Mouse (Mus musculus) urinary bladder, postnatal 25 days (tissue): ENCODE measurements around the gene Sprn.

ENCODE experiments used
- DNase-seq: peaks from one replicate; pipeline ENCODE4 v3.0.0; 2022; ENCODE audit warnings: low spot score

Gene Sprn

DNA sequence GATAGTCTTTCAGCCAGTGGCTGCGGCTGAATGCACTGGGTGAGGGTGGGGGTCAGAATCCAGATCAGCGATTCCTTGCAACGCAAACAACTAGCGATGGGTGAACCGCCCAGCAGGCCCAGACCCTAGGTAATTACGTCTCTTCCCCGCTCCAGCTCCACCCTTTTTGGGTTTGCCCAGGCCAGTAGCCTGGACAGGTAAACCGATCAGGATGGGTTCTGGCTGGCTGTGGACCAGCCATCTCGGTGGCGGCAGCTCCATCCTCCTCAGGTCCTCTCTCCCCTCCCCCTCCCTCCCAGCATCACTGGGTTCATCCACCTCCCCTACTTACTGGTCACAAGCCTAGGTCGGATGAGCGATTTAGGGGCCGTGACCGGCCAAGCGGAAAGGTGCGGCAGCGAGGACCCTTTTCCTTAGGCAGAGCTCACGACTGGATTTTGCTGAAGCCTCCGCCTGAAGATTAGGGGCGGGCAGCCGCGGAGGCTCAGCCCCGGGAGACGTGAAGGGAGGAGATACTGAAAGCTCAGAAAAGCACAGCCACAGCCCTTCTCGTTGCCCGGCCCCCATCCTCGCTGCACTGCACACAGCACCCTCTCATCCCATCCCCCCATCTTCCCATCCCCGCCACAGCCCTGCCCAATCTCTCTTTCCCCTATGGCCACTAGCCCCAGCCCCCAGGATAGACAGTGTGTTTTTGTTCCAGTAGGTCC lies at the start of gene Sprn:
TSS of gene Sprn (minus strand) at position 660 of the 710 bp plus-strand sequence.
- DNase-seq, result no peak

DNA sequence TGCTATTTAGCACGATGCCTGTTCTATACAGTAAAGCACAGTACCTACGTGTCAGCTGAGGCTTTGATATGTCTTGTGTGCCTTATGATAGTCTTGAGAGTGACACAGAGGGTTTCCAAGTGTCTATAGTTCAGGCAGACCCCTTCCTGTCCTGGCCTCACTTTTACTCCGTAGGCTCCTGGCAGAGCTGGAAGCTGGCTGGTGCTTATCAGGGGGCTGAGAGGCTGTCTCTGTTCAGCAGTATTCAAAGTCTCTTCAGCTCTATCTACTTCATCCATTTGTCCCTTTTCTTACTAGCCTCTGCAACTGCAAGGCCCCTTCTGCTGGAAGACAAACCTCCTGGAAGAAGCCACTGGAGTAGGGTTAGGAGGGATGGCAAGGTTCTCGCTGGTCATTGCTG lies 46.4 kb upstream of the Sprn start:
- DNase-seq, result no peak

DNA sequence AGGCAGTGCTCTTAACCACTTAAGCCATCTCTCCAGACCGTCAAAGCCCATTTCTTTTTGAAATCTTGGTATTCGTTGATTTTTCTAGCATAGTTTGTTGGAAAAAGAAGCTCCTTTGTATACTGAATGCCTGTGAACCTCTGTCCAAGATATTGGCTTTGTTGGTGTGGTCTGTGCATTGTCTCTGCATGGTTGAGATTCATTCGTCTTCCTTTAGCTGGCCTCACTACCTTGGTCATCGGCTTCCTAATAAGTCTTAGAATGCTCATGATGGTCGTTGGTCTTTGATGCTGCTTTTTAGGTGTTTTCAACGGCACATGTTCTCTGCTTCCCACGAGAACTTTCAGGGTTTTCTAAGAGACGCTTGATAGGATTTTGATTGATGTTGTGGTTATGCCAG lies 41.3 kb upstream of the Sprn start:
- no peak for DNase-seq

DNA sequence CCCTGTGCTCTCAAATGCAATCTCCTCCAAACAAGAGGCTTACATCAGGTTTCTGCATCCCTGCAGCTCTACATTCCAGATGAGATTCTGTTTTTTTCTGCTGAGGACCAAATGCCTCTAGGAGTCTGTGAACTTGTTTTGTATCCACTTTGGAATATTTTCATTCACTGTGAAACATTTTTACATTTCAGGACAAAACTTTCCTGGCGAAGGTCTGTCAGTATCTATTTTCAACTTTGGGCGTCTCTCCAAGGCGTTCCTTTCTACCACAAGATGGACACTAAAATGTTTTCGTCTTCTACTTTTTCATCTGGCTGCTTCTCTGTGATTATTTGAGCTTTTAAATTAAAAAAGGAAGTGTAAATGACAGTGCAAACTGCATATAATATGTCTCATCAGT lies 39.4 kb upstream of the Sprn start:
- no peak for DNase-seq

DNA sequence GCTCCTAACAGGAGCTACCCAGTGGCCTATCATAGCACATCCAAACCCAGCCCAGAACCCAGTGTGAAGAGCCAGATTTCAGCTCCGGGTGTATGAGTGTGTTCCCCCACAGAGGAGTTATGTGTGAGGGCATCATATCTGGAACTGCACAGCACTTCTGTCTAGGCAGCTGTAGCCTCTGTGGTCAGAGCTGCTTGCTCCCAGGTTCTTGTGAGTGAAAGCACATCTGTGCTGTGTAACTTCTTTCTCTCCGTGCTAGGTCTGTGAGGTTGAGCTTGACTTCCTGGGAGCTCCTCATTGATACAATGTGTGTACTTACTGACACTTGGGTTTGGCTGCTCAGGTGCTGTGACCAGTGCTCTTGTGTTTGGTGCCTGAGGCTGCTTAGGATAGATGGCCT lies 38.2 kb upstream of the Sprn start:
- no peak for DNase-seq

DNA sequence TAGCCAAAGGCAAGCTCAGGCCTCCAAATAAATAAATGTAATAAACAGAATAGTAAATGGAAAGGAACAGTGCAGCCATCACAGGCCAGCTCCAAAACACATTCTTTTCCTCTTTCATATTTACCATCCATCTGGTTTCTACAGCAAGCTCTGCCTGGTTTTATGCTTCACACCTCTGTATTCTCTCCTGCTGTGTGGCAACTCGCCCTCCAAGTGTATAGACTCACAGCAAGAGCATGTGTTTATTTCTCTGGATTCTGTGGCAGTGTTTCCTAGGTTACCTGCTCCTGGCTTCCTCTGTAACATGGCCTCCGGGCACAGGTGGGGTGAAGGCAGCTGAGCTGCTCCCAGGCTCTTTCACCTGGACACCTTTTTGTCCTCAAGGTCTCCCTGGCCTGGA lies 37.8 kb upstream of the Sprn start:
- no peak for DNase-seq

DNA sequence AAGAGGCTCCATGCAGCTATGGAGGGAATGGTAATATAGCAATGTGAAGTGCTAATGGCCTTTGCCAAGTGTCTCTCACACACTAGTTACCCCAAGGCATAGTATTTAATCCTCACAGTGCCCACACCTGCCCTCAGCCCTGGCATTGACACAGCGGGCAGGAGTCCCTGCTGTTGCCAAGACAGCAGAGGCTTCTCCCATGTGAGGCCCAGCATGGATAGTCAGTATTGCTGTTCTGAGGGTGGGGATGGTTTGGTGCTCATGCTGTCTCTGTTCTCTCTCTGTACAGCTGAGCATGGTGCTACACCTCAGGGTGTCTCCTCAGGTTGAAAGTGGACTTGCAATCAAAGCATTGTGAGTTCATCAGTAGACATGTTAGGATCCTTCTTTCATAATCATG lies 35.8 kb upstream of the Sprn start:
- no peak for DNase-seq

DNA sequence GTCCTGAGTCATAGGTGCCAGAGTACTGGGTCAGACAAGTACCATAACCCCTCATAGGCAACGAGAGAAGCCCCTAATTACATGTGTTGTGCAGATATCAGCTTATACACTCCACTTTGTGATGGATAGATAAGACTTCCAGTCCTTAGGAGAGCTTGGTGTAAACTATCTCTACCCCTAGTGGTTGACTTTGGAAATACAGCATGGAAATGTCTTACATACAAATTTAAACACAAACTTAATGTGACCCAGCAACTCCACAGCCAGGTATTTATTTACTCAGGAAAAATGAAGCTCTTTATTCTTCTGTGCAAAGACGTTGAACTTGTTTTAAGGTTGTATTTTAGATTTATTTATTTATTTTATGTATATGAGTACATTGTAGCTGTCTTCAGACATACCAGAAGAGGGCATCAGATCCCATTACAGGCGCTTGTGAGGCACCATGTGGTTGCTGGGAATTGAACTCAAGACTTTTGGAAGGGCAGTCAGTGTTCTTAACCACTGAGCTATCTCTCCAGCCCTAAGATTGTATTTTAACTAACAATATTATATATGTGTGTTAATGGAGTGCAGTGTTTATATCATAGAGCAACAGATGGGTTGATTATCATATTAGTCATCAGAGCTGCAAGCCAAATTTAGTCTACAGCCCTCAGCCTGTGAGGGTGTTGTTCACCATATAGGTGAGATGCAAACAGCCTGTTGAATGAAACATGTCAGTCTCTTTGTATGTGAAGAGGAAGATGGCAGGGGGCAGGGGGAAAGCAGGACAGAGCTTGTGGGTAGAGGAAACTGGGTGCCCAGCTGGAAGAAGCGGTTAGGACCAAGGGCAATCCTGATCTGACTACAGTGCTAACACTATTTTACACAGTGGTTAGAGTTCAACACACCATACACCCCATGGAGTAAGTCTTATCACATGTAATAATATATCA lies 34.0 kb upstream of the Sprn start:
- no peak for DNase-seq

DNA sequence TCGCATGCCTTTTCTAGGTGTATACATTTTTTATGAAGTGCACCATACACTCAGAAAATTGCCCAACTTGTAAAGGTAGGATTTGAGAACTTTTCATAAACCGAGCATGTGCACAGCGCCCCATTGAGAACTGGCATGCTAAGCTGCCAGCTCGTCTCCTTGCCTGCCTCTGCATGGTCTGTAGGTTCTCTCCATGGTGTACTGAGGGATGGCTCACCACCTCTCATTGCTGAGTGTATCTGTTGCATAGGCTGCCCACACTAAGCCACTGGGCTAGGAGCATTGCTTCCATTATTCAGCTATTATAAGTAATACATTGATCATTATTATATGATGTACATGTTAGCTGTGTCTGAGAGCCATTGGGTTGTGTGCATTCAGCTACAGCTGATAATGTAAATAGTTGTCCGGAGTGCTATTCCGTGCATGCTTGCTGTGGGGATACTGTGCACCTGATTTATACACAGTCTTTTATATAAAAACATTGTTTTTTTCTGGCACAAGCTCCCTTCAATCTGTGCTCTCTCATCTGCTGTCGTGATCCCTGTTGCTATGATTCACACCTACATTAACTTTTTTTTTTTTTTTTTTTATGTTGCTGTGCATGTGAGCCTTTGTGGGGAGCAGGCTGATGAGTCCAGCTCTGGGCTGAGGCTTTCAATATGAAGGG lies 33.2 kb upstream of the Sprn start:
- DNase-seq, result no peak

DNA sequence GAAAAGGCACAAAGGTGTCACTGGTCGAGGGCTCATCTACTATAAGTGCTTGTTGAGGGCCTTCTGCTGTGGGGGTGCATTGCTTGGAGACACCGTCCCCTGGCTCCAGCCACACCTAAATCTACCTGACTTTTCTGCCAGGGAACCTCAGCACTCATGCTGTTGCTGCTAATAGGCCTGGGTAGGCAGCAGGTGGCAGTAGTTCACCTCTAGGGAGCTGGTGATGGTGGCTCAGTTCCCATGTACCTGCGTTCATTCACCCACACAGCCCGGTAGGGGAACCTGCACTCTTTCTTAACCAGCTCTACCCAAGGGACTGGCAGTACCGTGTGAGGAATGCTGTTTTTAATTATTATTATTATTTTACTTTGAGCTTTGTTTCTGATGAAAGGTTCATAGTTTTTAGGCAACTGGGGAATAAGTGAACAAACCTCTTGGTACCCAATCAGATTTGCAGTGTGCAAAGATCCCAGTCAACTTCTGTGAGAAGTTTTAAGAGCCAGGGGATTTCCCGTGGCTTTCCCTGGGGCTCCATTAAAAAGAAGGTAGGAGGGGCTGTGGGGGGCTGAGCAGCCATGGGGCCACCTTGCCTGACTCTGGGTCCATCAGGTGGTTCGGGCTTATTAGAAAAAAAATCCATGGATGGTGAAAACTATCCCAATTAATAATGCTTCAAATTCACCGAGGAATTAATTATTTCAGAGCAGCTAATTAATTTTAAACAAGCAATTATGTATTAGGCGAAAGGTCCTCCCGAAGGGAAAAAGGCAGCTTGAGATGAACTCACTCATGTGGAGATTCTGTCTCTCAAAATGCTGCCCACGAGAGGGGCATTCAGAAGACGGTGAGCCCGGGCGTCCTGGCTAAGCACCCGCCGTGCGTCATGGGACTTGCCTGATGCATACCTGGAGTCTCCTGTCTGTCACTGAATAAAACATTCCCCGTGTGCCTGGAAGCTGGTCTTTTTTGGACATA lies 32.3 kb upstream of the Sprn start:
- peak; percentile 9 for DNase-seq

DNA sequence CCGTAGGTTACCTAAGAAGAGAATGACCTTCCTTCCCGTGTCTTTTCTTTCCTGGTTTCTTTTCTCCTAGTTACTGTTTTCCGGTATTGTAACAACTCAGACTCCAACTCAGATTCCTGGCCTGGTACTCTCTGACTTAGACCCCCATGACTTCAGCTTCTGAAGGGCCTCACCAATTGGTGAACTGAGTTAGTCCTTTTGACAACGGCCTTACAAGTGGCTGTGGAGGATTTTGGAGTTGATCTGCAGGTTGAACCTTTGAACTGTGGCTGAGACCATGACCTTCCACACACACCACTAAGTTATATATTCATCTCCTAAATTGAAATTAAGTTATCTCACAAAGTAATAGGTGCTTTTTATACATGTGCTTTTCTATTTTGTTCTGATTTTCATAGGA lies 29.5 kb upstream of the Sprn start:
- no peak for DNase-seq

DNA sequence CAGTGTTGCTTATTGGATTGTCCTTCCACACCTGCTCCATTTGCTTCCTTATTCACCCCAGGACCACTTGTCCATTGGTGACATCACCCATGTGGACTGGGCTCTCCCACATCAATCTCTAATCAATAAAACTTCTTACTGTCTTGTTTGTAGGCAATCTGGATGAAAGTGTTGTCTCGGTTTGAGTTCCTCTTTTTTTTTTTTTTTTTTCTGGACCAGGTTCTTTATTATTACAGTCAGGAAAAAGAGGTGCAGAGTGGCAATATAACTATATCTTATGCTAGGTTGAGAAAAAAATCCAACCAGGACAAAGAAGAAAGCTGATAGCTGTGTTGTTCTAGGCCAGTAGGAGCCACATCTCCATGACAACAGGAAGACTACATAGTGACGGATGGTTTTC lies 26.0 kb upstream of the Sprn start:
- DNase-seq, result no peak

DNA sequence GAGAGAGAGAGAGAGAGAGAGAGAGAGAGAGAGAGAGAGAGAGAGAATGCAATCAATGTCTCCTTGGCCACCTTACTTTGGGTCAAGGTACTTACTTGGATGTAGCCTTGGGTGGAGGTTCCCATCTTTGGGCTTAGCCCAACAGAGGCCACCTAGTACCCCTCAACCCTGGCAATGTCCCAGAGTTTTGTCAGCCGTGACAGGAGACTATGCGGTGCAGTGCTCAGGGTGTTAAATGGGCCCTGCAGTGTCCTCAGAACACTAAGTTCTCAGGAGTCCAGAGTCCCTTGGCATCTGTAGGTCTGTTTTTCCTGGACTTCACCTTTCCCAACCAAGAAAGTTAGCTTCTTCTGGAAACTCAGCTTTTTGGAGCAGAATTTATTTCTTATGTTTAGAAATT lies 24.5 kb upstream of the Sprn start:
- DNase-seq, result no peak

DNA sequence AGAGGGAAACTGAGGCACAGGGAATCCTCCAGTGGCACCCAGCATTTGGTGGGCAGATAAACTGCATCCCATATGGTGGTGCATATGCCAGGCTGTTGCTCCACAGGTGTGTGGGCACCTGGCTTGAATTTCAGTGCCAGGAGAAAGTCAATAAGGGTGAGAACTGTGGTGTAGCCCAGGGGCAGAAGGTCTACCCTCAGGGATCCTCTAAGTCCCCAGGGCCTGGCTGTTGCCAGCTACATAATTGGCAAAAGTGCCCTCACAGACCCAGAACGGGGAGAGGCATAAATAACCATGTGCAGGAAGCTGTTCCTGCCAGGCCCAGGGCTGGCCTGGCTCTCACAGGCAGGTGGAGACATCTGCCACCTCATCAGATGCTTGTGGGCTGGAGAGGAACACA lies 18.3 kb upstream of the Sprn start, which contains the start of gene Olfr523:
TSS of gene Olfr523 (plus strand) at position 282 of the 400 bp plus-strand sequence.
- DNase-seq, result no peak

DNA sequence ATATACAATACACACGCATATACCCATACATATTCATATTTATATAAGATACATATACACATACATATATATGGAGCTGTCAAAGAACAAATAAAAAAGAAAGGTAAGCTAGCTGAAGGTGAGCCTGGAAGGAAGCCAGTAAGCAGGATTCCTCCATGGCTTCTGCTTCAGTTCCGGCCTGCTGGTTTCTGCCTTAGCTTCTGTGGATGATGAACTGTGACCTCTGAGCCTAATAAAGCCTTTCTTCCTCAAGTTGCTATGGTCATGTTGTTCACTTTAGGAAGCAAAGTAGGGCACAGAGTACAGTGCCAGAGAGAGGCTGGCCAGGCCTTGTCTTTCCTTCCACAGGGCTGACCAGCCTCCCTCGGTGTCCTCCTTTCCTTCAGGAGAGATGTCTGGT lies 16.2 kb upstream of the Sprn start:
- no peak for DNase-seq

DNA sequence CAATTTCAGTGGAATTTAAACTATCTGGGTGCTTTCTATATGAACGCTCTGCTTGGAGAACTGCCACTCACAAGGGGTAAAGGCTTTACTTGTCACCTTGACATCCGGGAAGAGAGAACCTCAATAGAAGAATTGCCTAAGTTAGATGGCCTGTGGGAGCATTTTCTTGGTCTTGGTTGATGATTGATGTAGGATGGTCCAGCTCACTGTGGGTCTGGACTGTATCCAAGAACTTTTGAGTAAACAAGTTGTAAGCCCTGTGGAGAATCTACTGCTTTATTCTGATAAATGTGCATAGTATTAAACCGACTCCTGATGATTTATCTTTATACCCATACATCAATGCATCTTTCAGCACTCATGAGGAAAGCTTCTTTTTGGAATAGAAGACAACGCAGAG lies 14.7 kb upstream of the Sprn start:
- no peak for DNase-seq

DNA sequence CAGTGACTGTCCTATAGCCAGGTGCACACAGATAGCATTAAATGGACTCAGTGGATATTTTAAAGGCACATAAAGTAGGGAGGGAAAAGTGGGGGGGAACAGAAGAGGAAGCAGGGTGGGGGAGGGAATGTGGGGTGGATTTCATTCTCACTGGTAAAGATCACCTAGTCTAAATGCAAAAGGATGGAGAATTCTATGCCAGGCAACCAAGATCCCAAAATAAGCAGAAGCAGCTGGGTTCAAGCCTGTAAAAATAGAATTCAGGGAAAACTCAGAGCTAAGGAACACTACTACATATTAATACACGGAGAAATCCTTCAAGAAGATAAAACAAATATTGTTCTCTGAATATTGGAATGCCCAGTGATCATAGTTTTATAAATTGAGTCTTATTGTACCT lies 13.3 kb upstream of the Sprn start:
- no peak for DNase-seq

DNA sequence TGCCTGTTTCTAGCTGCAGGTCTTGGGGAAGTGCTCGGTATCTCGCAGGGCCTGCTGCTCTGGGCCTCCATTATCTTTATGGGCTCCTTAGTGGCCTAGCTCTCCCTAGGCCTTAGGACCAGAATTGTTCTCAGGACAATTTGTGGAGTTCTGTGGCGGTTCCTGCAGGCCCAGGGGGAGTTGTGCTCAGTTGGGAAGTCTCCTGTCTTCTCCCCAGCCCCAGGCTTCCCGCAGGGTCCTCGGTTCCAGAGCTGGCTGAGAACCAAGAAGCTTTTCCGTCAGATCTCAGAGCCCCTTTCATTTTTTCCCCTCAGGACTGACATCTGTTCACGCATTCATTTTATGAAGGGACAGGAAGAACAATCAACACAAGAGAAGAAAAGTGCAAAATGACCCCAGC lies 10.0 kb upstream of the Sprn start, which contains the start of gene Olfr522:
TSS of gene Olfr522 (minus strand) at position 101 of the 400 bp plus-strand sequence.
- no peak for DNase-seq

DNA sequence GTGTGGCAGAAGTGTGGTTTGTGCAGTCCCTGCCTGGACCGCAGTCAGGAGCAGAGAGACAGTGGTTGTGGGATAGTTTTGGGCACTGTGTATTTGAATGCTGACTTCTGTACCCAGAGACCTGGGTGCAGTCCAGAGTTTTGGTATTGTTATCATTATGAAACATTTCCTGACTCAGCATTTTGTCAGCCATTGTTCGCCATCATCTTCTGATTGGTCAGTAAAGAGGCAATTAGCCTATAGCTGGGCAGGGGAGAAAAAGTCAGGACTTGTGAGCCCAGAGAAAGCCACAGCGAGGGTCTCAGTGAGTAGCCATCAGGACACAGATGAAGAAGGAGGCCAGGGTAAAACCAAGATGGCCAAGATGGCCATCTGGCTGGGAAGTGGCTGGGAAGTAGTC lies 5.7 kb upstream of the Sprn start:
- no peak for DNase-seq

DNA sequence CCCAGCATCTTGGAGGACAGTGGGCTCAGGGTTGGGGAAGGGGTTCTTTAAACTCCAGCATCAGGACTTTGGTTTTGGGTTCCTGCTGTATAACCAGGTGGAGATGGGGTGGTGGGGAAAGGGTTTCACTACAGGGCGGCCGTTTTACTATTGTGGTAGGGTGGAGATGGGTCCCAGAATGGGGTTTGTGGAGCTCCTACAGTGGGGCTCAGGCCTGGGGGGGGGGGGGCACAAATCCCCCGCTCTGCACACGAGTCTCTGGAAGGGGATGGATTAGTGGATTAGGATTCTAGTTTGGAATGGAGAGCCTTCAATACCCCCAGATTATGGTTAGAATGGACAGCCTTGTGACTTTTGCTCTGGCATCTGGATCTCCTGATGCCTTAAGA lies 854 bp downstream of the Sprn start:
- no peak for DNase-seq

DNA sequence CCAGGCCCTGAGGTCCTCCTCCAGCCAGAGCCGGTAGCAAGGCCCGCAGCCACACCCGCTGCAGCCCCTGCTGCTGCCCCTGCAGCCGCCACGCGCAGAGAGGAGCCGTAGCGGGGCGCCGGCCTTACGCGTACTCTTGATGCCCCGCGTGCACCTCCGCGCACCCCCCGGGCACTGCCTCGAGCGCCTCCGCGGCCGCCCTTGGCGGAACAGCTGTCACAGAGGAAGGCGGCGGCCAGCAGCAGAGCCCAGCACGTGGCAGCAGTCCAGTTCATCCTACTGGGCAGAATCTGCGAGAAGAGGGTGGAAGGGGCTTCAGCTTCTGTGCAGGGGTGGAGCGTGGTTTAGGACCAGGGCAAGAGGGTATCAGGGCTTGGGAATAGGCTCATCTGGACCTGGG lies 1.3 kb downstream of the Sprn start:
- no peak for DNase-seq

DNA sequence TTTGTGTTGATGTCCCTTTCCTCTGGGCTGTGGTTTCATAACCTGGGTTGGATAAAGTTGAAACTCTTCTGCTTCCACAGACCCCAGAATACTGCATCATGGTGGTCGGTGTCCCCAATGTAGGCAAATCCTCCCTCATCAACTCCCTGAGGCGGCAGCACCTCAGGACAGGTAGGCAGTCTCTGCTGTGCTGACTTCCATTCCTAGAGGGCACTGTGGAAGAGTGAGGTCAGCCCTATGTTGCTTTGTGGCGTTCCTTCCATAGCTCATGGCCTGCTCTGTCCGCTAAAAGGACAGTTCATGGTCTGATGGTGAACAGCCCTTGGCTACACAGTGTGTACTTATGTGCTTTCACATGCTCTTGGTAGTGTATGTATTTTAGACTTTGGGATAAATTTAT lies 10.1 kb downstream of the Sprn start:
- DNase-seq, result no peak
